Mouse (Mus musculus): ENCODE data around the gene Sema5b.

Sema5b gene

GRCm38 (mm10) chr16:35541117-35541641 lies at the start of gene Sema5b:
Gene Sema5b, plus strand, starts transcription at chr16:35541145.
- DNase-seq (ENCODE audit: low spot score in 2 of 2), result no peak

GRCm38 (mm10) chr16:35500342-35500741 lies 40.6 kb upstream of the Sema5b start:
- no peak for DNase-seq (ENCODE audit: low spot score in 2 of 2)

GRCm38 (mm10) chr16:35501106-35501760 lies 39.7 kb upstream of the Sema5b start:
- DNase-seq (ENCODE audit: low spot score in 2 of 2), result no peak

- DNase-seq (ENCODE audit: low spot score in 2 of 2), result no peak
Observed at GRCm38 (mm10) chr16:35502456-35502855, 38.5 kb upstream of the Sema5b start.

- DNase-seq (ENCODE audit: low spot score in 2 of 2), result no peak
Observed at GRCm38 (mm10) chr16:35504266-35504665, 36.7 kb upstream of the Sema5b start.

- DNase-seq (ENCODE audit: low spot score in 2 of 2), result no peak
Observed at GRCm38 (mm10) chr16:35505786-35506185, 35.2 kb upstream of the Sema5b start.

- DNase-seq (ENCODE audit: low spot score in 2 of 2), result no peak
Observed at GRCm38 (mm10) chr16:35508581-35508980, 32.4 kb upstream of the Sema5b start.

GRCm38 (mm10) chr16:35509331-35510070 lies 31.4 kb upstream of the Sema5b start:
- DNase-seq (ENCODE audit: low spot score in 2 of 2), result no peak

GRCm38 (mm10) chr16:35515977-35516612 lies 24.9 kb upstream of the Sema5b start:
- no peak for DNase-seq (ENCODE audit: low spot score in 2 of 2)

- DNase-seq (ENCODE audit: low spot score in 2 of 2), result no peak
Observed at GRCm38 (mm10) chr16:35517976-35518951, 22.7 kb upstream of the Sema5b start.

- DNase-seq (ENCODE audit: low spot score in 2 of 2), result no peak
Observed at GRCm38 (mm10) chr16:35519245-35519644, 21.7 kb upstream of the Sema5b start.

- no peak for DNase-seq (ENCODE audit: low spot score in 2 of 2)
Observed at GRCm38 (mm10) chr16:35524200-35524599, 16.7 kb upstream of the Sema5b start.

- no peak for DNase-seq (ENCODE audit: low spot score in 2 of 2)
Observed at GRCm38 (mm10) chr16:35534630-35535029, 6.3 kb upstream of the Sema5b start.

- DNase-seq (ENCODE audit: low spot score in 2 of 2), result no peak
Observed at GRCm38 (mm10) chr16:35537651-35538050, 3.3 kb upstream of the Sema5b start.

- DNase-seq (ENCODE audit: low spot score in 2 of 2), result no peak
Observed at GRCm38 (mm10) chr16:35539041-35539440, 1.9 kb upstream of the Sema5b start.

GRCm38 (mm10) chr16:35540333-35541116 lies 420 bp upstream of the Sema5b start:
- no peak for DNase-seq (ENCODE audit: low spot score in 2 of 2)

GRCm38 (mm10) chr16:35541661-35542420 lies 896 bp downstream of the Sema5b start:
- no peak for DNase-seq (ENCODE audit: low spot score in 2 of 2)

- DNase-seq (ENCODE audit: low spot score in 2 of 2), result no peak
Observed at GRCm38 (mm10) chr16:35542421-35542780, 1.5 kb downstream of the Sema5b start.

- no peak for DNase-seq (ENCODE audit: low spot score in 2 of 2)
Observed at GRCm38 (mm10) chr16:35545723-35546122, 4.8 kb downstream of the Sema5b start.

GRCm38 (mm10) chr16:35547966-35548365 lies 7.0 kb downstream of the Sema5b start:
- no peak for DNase-seq (ENCODE audit: low spot score in 2 of 2)
